Mouse (Mus musculus) heart, adult 10 weeks (tissue): ENCODE measurements around the gene Rpa1. TPM values are rescaled to one million over a fixed set of nuclear protein-coding genes. Genes with fewer than 3 reads are reported as not detected.

Source experiments
- polyA plus RNA-seq: library from polyadenylated mRNA; stranded (reverse); fragments of 350-450 nt; fragmentation: Illumina TruSeq; extraction: RNeasy Lipid Tissue Mini Kit (QIAGEN cat#74804); gene quantifications from one replicate; pipeline ENCODE4 v1.2.3, GENCODE M21; 2014; ENCODE audit warnings: low read depth, low replicate concordance

The Rpa1 gene
- polyA plus RNA-seq: 52.9 TPM

GRCm38 (mm10) chr11:75348199-75348889 lies at the start of gene Rpa1, which contains the start of gene Smyd4:
TSS of gene Rpa1 (minus strand) at chr11:75348324.
TSS of gene Smyd4 (plus strand) at chr11:75348433.

Other genes with a start within 250 kb of the Rpa1 start
- 11.8 TPM for gene Hic1, start 178.8 kb downstream of the Rpa1 start, polyA plus RNA-seq
- gene Ovca2, start 169.5 kb downstream of the Rpa1 start, polyA plus RNA-seq: 10.8 TPM
- 12.1 TPM for gene Dph1, start 157.1 kb downstream of the Rpa1 start, polyA plus RNA-seq
- gene Rtn4rl1, start 154.5 kb downstream of the Rpa1 start, polyA plus RNA-seq: 5.8 TPM
- gene Smyd4, start 109 bp upstream of the Rpa1 start, polyA plus RNA-seq: 5.5 TPM
- gene Serpinf1, start 74.4 kb upstream of the Rpa1 start, polyA plus RNA-seq: 70.7 TPM
- 0.34 TPM for gene Serpinf2, start 91.3 kb upstream of the Rpa1 start, polyA plus RNA-seq
- gene Wdr81, start 106.4 kb upstream of the Rpa1 start, polyA plus RNA-seq: 6.2 TPM
- gene Tlcd2, start 113.4 kb upstream of the Rpa1 start, polyA plus RNA-seq: 14.3 TPM
- 64.6 TPM for gene Prpf8, start 138.5 kb upstream of the Rpa1 start, polyA plus RNA-seq
- 49.1 TPM for gene Rilp, start 161.8 kb upstream of the Rpa1 start, polyA plus RNA-seq
- 11.8 TPM for gene Scarf1, start 165.2 kb upstream of the Rpa1 start, polyA plus RNA-seq
- 6.3 TPM for gene Slc43a2, start 183.4 kb upstream of the Rpa1 start, polyA plus RNA-seq
- 81.4 TPM for gene Pitpna, start 239.8 kb upstream of the Rpa1 start, polyA plus RNA-seq